Mouse (Mus musculus) adrenal gland, postnatal 36 days (tissue): ENCODE data around the gene Kif21b. TPM values are rescaled to one million over a fixed set of nuclear protein-coding genes. Genes with fewer than 3 reads are reported as not detected.

Experiments
- DNase-seq, 2 experiments: peaks; one replicate each; pipeline ENCODE4 v3.0.0; 2021; ENCODE audit warnings: mixed read lengths in 1 of 2
- long read RNA-seq, 2 experiments: library from polyadenylated mRNA; stranded (forward); transcript quantifications; one replicate each; pipeline ENCODE4 v2.0.0; 2021; ENCODE audit warnings: borderline sequencing depth in 2 of 2
- total RNA-seq, 2 experiments: library from RNA; stranded (reverse); gene quantifications; 2 replicates each; pipeline ENCODE4 v1.2.3; 2021

Kif21b gene
- 1 to 10 TPM; 2.4 TPM for total RNA-seq
- long read RNA-seq, experiment 1, result 0 reads
- long read RNA-seq, experiment 2, result 0 reads

DNA sequence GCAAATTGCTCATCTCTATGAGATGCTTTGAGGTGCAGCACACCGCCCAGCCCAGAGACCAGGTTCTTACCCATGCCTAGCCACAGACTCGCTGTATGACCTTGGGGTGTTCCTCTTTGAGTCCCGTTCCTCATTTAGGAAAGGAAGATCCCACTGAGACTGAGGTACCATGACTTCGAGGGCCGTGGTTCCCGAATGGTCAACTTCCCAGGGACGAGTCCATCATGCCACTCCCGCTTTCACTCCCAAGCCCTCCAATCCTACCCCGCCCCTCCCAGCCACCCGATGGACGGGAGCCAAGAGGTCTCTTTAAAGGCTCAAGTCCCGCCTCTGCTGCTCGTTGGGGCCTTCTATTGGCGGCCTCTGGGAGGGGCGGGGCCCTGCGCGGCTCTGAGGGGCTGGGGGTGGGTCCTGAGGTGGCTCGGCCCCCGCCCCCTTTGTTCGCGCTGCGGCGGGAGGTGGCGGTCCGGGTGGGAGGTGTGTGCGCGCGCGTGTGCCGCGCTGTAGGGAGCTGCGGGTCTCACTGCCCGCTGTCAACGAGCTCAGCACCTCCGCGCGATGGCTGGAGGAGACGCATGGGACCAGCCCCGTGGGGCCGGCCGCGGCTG, at the start of gene Kif21b:
TSS of gene Kif21b (plus strand) at position 439 of the 608 bp plus-strand sequence.
- DNase-seq, result peak; percentile 91 to 95

DNA sequence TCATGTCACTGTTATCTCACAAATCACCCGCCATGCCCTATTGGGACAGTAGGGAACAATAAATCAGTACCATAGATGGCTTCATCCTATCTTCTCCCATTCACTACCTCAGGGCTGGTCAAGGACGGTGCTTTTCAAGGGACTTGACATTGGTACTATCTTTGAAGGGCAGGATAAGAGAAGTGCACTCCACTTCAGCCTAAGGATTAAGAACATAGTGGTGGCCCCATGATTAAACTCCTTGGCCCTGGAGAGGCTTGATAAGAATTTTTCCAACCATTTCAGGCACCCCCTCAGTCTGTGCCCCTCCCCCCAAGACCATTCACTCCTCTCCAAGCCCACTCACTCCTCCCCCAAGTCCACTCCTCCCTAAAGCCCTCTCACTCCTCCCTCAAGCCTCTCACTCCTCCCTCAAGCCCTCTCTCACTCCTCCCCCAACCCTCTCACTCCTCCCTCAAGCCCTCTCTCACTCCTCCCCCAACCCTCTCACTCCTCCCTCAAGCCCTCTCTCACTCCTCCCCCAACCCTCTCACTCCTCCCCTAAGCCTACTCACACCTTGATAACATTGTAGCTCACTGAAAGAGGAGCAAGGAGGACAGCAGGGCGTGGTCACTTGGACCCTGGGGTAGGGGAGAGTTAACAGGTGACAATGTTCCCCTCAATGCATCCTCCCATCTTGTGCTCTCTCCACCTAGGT, 45.1 kb upstream of the Kif21b start:
- peak in 1 of 2 experiments; percentile 19 for DNase-seq

DNA sequence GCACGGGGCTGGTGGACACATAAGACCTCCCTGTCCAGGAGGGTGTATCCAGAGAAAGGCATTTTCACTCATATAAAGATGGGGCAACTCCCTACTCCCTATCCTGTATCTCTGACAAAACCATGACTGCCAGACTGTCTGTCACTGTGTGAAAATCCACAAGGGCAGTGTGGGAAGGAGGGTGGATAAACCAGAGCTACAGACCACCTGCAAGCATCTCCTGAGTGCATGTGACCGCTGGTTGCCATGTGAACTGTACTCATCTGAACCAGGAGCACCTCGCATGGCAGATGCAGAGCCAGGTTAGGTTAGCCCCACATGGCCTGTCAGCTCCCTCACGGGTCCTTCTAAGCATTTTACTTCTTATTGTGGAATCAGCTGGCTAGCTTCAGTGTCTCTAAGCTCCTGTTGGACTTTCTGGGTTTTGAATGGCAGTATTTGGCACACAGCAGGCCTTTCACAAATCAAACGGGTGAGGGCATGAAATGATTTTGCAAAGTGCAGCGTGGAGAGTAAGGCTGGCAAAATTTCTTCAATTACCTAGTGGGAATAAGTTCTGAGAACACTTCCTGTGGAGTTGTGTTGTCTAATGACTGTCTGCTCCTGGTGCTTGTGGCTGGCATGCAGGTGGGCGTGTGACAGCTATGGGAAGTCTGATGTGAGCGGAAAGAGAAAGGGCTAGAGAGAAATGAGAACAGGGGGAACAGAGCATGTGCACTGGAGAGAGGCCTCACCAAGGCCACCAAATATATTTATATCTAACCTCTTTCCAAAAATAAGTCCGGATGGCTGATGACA, 41.6 kb upstream of the Kif21b start:
- peak; percentile 8 to 12 for DNase-seq

- DNase-seq, result no peak
Observed at GRCm38 (mm10) chr1:136093726-136094125, 37.5 kb upstream of the Kif21b start.

GRCm38 (mm10) chr1:136094807-136095206, 36.4 kb upstream of the Kif21b start:
- DNase-seq, result no peak

DNA sequence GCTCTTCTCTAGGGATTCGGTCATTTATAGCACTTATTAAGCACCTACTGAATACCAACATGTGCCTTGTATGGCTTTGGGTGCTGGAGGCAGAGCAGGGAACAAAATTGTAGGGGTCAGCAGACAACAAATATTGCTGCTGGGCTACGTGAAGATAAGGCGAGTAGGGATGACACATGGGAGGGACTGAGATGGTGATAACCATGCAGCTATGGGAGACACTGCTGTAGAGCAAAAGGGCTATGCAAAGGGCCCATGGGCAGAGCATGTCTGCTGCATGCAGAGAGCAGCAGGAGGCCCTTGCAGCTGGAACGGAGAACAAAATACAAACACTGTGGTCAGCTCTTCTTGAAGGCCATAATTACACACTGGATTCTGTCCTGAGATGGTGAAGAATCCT, 29.1 kb upstream of the Kif21b start:
- DNase-seq, result no peak

DNA sequence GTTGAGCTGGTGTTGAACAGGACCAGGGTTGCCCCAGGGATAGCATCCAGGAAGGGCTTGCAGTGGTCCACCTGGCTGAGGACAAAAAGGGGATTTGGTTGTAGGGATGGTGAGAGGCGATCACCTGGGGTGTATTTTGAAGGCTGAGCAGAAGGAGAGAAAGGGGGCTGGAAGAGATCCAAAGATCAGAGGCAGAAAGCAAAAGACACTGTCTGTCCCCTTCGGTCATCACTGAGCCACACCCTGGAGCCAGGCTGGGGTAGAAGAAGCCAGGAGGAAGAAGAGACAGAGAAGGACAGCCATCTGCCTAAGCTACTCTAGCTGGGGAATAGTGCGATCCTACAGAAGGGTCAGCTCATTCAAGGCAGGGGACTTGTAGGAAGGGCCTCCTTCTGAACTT, 28.6 kb upstream of the Kif21b start:
- DNase-seq, result no peak

- no peak for DNase-seq
Observed at GRCm38 (mm10) chr1:136102981-136103380, 28.2 kb upstream of the Kif21b start.

DNA sequence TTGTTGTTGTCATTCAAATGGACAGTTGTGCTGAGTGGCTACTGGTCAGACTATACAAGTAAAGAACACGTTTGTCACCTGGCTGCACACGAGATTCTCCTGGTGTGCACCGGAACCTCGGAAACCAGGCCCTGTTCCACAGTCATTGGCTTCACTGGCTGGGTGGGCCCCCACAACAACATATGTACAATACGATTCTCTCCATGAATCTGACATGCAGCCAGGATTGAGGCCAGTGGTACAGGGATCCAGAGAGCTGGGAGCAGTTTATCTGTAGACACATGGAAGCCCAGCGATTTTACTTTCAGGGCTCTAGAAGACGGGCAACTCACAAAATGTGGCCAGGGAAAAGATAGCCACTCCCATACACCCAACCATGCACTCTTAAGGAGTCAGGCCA, 27.5 kb upstream of the Kif21b start:
- no peak for DNase-seq

- DNase-seq, result no peak
Observed at GRCm38 (mm10) chr1:136104741-136105140, 26.4 kb upstream of the Kif21b start.

- no peak for DNase-seq
Observed at GRCm38 (mm10) chr1:136109464-136109863, 21.7 kb upstream of the Kif21b start.

GRCm38 (mm10) chr1:136116183-136116582, 15.0 kb upstream of the Kif21b start:
- peak; percentile 67 to 79 for DNase-seq

- DNase-seq, result no peak
Observed at GRCm38 (mm10) chr1:136117069-136117468, 14.1 kb upstream of the Kif21b start.

GRCm38 (mm10) chr1:136118875-136119274, 12.3 kb upstream of the Kif21b start:
- DNase-seq, result peak in 1 of 2 experiments; percentile 25

- DNase-seq, result no peak
Observed at GRCm38 (mm10) chr1:136119571-136120262, 11.5 kb upstream of the Kif21b start.

DNA sequence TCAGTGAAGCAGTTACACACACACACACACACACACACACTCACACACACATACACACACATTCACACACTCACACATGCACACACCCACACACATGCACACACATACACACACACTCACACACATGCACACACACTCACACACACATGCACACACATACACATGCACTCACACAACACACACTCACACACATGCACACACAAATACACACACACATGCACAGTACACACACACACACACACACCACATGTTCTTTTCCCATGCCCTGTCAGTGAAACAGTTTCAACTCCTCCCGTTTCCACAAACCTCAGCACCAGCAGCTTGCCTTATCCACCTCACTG, 11.0 kb upstream of the Kif21b start:
- no peak for DNase-seq

- DNase-seq, result no peak
Observed at GRCm38 (mm10) chr1:136120785-136121184, 10.4 kb upstream of the Kif21b start.

DNA sequence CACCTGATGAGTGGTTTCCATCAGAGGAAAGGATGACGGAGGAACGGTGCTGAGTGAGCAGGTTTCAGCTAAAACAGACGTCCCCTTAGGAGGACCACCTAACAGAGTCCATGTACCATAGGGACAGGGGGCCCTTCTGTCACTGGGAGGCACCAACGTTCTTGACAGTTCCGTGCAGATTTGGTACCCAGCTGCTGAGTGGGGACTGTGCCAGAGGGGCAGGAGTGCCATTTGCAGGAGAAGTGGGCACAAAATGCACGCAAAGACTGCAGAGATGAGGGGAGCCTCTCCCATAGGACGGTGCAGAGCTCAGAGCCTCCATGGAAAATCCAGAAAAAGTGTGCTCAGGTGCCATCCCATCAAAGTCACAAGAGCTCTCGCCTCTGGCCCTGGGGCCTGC, 9.2 kb upstream of the Kif21b start:
- no peak for DNase-seq

DNA sequence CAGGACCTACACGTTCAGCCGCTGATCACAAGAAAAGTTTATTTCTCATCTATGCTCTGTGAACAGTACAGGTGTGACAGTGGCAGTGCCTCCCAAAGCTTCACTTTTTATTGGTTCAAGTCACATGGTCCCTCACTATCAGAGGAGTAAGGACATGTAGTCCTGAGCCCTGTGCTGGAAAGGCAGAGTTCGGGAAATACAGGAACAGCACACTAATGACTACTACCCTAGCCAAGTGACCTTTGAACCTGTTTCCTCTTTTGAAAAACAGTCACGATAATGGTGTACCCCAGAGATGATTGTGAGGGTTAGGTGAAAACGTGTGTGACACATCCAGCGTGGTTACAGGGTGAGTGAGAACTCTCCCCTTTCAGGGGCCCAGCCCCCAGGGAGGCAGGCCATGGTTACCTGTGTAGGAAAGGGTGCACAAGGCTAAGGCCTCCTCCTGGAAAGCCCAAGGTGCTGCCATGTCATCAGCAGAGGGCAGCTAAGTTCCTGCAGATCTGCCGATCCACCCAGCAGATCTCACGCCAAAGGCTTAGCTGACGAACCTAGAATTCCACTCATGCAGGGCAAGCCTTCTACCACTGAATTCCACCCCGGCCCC, 4.9 kb upstream of the Kif21b start:
- no peak for DNase-seq

DNA sequence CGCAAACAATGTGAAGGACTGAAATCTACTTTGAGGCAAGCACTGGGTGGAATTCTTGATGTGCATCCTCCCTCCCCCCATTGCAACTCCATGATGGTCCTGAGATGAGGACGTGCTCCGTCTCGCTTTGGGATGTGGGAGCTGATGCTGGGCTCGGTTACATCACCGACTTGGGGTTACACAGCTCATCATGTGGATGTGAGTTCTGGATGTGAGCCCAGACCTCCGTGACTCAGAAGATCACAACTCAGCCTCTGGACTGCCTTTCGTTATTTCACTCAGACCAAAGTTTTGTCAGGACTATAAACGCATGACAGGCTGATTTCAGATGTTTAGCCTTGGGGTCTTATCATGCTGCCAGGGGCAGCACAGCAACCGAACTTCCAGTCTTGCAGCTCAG, 4.3 kb upstream of the Kif21b start:
- DNase-seq, result peak; percentile 87 to 89

GRCm38 (mm10) chr1:136127856-136128255, 3.3 kb upstream of the Kif21b start:
- DNase-seq, result no peak

GRCm38 (mm10) chr1:136128416-136128815, 2.8 kb upstream of the Kif21b start:
- DNase-seq, result no peak
